Mouse (Mus musculus) frontal cortex, adult 2 months (tissue): Measurements from ENCODE around the gene Slc7a6. TPM values are rescaled to one million over a fixed set of nuclear protein-coding genes. Genes with fewer than 3 reads are reported as not detected.

Experiments
- DNase-seq, 2 experiments: peaks; one replicate each; pipeline ENCODE4 v3.0.0; 2022; ENCODE audit warnings: low spot score in 1 of 2; ENCODE audit errors: extremely low spot score in 1 of 2
- polyA plus RNA-seq: library from polyadenylated mRNA; depleted of rRNA; stranded (reverse); fragments of >200 nt; gene quantifications from 2 replicates; pipeline ENCODE4 v1.2.3, GENCODE M21; 2012

The Slc7a6 gene
- polyA plus RNA-seq, 1 experiment: 31.7 TPM

DNA sequence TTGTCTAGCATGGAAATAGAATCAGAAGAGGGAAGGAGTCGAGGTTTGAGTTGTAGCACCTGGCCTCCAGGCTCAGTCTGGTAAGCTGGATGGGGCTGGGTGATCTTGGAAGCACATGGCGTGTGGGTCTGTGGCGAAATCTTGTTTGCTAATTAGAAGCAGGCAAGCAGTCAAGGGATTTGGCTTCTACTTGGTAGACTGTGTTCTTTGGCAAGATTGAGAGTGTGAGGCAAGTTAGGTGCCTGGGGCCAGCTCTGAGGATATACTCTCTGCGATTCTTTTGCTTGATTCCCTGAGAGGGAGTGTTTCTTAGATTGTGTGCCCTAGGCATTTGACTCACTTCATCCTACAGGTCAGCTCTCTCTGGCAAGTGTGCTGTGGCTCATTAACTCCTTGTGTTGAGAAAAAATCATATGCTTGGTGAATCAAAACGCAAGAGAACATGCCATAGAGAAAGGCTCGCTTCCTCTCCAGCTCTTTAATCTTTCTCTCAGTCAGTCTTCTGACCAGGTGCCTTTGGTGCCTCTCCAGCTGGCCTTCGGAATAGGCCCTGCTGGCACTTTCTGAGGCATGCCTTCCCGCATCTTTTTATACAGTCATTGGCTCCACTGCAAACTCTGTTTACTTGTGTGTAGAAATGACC lies 17.1 kb downstream of the Slc7a6 start:
- no peak for DNase-seq

DNA sequence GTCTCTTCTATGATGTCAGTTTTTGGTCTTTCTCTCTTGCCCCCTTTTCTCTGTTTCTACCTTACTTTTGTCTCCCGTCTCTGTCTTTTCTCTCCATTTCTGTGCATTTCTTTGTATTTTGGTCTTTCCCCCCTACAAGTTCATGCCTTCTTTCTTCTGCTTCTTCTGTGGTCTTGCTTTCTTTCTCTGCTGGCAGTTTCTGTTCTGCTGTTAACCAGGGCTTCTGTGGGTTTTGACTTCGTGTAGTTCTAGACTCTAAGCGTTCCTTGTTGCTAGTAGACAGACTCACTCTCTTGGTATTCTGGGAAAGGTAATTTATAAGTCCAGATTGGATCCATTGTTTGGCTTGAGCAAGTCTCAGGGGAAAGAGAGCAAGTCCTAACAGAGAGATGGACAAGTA lies 17.7 kb downstream of the Slc7a6 start:
- DNase-seq: no peak

DNA sequence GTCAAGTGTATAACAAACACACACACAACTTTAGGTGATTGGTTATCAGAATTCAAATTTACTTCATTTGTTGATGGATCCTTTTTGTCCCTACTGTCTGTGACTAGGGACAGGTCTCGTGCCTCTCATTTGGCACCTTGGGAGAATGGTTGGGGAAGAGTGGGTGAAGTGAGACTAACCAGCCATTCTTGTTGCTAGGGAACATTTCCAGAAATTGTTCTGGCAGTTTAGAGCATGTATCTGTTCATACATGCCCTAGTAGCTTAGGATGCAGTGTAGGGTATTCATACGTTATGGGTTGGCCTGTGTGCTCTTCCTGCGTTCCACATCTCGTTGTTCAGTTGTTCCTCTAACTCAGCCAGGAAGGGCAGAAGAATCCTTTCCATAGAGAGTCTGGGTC lies 20.5 kb downstream of the Slc7a6 start:
- DNase-seq: no peak

DNA sequence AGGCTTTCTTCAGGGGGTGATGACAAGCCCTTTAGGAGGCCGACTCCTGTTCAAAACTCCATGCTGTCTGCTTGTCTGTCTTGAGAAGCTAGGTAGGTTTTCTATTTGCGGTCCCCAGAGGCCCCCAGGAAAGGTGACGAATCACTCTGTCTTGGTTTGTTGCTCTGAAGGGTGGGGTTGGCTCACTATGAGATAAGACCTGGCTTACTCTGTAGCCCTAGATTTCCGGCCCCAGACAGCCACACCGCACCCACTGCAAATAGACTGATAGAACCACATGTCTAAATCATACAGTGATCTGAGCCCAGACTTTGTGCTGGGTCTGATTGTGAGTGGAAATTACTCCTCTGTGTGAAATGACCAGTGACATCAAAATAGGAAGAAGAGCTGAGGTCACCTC lies 23.0 kb downstream of the Slc7a6 start:
- no peak for DNase-seq

DNA sequence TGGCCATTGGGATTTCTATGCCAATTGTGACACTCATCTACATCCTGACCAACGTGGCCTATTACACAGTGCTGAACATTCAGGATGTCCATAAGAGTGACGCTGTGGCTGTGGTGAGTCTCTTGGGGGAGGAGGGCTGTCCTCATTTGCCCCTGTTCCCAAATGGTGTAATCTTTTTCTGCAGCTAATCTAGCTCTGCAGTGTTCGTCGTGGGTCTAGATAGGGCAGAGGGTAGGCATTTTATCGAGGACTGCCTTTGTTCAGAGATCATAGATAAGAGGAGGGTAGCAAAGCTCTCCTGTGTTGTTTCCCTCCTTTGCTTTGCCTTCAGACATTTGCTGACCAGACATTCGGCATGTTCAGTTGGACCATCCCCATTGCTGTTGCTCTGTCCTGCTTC lies 24.5 kb downstream of the Slc7a6 start:
- DNase-seq: no peak

DNA sequence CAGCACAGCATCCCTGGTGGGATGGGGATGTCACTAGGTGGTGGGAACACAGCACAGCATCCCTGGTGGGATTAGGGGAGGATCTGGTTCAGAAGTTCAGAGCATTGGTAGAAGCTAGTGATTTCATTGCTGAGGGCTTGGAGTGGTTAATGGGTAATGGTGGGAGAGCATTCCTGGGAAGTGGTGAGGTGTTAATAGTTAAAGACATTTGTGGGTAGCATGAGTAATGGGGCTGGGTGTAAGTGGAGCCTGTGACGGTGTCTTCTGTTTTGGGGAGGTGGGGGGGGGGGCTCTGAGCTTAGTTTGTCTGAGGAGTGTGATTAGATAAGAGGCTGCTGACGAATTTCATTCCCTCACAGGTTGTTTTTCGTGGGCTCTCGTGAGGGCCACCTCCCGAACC lies 25.4 kb downstream of the Slc7a6 start:
- DNase-seq: no peak

DNA sequence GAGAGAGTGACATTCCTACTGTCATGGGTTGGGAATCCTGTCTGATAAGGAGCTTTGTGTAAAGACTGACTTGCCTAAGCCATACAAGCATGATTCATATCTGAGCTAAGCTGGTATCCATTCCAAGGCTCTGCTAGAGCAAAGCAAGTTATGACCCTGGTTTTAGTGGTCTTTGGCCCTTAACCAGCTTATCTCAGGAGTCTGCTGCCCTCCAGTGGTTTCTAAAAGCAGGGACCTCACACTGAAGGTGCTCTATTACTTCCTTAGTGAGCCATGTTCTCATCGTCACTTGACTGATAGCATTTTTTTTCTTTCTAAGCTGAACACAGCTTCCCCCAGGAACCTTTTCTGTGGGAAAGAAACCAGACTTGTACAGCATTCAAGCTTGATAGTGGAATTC lies 30.1 kb downstream of the Slc7a6 start:
- peak in 1 of 2 experiments; percentile 47 for DNase-seq

DNA sequence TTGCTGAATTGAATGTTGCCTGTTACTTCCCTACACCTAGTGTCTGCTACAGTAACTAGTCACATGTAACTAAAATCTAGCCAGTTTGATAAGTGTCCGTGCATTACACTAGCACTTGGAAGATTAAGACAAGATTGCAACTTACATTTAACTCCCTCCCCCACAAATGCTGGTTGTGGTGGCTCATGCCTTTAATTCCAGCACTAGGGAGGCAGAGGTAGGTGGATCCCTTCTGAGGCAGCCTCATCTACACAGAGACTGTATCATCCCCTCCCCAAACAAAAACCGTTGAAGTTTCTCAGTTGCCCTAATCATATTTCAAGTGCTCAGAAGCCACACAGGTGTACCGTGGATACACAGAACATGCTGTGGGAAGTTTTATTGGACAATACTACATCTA lies 30.9 kb downstream of the Slc7a6 start:
- peak in 1 of 2 experiments; percentile 30 for DNase-seq

DNA sequence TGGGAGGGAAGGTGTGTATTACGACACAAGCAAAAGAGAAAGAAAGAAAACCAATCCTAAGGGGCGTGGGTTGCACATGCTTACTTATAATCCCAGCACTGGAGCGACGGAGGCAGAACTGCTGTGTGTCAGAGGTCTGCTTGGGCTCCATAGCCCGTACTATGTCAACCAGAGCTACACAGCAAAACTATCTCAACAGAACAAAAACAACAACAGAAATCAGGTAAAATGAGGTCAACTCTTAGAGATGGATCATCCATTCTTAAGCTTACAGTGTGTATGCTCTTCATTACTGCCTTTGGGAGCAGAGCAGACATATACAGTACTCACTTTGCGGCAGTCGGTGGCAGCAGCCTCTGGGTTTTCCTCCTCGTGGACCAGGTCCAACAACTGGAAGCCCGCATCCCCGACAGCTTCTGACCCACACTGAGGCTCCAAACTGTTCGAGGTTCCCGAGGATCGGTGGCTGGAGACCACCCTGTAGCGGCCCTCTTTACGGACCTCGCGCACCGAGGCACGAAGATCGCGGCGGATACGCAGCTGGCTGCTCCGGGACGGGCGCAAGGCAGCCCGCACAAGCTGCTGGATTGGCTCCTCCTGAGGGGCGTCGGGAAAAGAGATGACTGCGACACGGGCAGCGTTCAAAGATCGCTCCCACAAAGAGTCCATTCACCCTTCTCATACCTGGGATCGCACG lies 41.5 kb downstream of the Slc7a6 start:
- peak in 1 of 2 experiments; percentile 31 for DNase-seq

DNA sequence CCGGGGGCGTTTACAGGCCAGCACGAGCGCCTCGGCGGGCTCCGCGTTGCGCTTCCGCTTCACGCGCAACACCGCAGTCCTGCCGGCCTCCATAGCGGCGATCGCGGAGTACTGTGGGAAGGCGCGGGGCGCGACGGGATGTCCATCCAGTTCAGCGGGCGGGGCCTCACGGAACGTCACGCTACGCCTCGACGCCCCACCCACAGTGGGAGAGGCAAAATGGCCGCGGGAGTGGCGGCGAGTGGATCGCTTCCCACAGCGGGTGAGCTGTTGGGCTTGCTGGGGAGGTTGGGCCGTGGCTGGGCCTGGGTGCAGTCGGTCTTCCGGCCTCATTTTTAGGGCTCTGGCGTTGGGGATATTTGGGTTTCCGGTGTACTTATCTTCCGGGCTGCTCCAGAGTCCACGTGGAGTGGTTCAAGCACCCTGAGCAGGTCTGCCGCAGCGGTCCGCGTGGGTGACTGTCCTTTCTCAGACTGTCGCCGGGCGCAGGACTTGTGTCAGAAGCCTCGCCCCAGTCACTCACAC lies 42.2 kb downstream of the Slc7a6 start, which contains the start of the genes Slc7a6os and Prmt7:
Gene Slc7a6os, minus strand, starts transcription at position 115 of the 525 bp plus-strand sequence.
Gene Prmt7, plus strand, starts transcription at position 116 of the 525 bp plus-strand sequence.
- DNase-seq: peak; percentile 91 to 97

DNA sequence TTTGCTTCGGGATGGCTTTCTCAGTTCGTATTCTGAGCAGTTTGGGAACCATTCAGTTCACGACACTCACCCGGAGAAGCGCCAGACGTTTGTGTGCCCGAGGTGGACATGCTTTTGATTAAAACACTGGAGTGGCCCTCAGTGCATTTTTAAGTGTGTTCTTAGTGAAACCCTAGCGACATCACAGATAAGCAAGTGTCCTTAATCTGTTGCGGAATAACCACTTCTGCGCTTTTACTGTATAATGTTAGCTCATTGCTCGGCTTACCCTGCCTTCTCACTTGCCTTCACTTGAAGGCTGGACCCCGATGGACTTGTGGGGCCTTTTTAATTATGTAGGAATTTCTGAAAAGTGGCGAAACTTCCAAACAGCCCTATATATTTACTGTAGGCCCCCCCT lies 42.8 kb downstream of the Slc7a6 start:
- DNase-seq: no peak

DNA sequence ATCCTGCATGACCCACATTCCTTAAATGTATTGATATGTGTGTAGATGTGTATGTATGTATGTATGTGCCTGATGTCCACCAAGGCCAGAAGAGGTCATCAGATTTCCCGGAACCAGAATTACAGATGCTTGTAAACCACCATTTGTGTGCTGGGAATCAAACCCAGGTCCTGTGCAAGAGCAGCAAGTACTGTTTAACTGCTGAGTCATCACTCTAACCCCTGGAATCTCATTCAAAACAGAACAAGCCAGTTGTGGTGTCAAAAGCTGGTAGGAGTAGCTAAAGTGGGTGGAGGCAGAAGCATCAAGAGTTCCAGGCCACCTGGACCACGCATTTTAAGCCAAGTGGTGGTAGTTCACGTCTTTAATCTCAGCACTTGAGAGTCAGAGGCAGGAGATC lies 45.3 kb downstream of the Slc7a6 start:
- DNase-seq: no peak

DNA sequence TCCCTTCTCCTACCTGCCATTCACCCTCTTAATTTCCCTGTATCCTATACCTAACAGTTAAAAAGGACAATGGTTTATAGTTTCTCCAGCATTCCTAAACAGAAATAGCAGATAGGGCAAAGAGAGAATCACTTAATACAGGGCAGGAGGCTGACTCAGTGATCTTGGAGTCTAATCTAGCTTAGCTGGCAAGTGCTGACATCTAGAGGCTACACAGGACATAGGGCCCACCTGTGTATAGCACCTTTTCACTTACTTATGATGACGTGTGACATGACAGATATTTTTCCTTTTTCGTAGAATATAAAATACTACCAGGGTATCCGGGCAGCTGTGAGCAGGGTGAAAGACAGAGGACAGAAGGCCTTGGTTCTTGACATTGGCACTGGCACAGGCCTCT lies 51.0 kb downstream of the Slc7a6 start:
- DNase-seq: no peak

DNA sequence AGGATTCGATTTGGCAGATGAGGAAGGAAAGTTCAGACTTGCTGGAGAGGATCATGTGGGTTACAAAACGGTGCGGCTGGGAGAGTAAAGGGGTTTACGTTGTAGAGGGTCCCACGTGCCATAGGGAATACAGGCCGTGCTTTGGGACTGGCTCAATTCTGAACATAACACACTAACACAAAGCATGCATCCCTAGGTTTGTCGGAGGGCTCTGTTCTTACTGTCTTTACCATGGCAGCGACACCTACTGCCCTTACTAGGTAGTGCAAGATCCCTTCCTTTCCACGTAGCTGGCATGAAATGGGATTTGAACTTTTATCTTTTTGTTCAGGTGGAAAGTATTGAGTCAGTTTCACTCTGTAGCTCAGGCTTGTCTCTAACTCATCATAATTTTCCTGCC lies 57.9 kb downstream of the Slc7a6 start:
- DNase-seq: peak in 1 of 2 experiments; percentile 76

DNA sequence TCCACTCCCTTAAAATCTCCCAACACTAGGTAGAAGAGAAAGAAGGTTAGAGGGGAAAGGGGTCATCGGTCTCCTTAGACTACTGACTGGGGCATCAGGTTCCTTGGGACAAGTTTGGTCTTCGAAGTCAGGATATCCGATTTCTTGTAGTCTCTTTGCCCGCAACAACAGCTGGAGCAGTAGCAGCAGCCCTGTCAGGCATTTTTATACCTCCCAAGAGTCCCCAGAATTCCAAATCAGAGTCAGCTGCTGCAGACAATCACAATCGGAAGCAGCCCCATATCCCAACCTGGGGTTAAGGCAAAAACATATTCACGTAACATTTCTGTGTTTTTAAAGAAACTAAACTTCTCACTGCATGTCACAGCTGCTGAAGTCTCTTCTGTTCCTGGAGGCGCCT lies 62.9 kb downstream of the Slc7a6 start:
- DNase-seq: no peak

DNA sequence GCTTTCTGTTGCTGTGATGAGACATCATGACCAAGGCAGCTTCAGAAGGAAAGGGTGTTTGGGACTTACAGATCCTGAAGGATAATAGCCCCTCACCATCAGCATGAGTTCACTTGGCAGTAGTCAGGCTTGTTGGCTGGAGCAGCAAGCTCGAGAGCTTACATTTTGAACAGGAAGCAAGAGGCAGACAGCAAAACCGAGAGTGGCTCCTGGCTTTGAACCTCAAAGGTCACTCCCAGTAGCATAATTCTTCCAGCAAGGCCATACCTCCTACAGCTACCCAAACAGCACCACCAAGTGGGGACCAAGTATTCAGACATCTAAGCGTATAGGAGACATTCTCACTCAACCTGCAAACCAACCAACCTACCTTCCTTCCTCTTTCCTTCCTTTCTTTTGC lies 64.1 kb downstream of the Slc7a6 start:
- DNase-seq: no peak

DNA sequence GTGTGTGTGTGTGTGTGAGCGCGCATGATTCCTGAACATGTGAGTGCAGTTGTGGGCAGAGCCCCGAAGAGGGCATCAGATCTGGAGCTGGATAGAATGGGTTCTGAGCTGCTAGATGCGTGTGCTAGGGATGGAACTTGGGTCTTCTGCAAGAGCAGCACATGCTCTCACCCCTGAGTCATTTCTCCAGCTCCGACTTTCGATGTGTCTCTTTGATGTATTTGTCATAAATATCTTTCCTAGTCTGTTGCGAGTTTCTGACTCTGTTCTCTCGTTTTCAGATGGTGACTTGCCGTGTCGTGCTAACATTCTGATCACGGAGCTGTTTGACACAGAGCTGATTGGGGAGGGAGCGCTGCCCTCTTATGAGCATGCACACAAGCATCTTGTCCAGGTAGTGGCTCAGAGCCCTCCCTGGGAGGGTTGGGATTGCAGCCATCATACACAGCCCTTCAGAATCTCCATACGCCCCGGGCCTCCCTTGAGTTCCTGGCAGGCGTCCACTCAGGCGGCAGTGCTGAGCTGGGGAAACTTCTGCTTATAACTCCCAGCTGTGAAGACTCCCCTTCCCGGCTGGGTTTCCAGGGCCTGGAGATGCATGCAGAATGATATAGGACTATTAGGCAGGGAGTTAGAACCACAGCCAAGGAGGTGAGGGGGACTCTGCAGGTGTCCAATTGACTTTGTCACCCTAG lies 66.1 kb downstream of the Slc7a6 start:
- DNase-seq: peak in 1 of 2 experiments; percentile 28

DNA sequence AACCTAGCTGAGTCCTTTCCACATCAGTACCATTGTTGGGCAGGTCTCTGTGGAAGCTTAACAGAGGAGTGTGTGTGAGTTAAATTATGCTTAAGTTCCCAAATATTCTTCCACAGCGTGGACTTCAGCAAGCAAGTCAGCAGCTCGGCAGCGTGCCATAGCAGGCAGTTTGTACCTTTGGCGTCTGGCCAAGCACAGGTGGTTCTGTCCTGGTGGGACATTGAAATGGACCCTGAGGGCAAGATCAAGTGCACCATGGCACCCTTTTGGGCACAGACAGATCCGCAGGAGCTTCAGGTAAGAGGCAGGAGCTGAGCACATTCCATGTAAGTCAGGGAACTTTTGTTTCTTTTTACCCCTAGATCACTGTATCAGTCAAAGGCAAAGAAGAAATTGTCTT lies 68.4 kb downstream of the Slc7a6 start:
- DNase-seq: no peak
